Mouse (Mus musculus) lung, postnatal 14 days (tissue): ENCODE results near the gene Micu1.
"Not testable (repeated sequence)": the region's sequence is repeated elsewhere in the genome, so short reads cannot be mapped to it uniquely, and the experiment has no call there.

Experiments
- DNase-seq: peaks from one replicate; pipeline ENCODE4 v3.0.0; 2021

The Micu1 gene

DNA sequence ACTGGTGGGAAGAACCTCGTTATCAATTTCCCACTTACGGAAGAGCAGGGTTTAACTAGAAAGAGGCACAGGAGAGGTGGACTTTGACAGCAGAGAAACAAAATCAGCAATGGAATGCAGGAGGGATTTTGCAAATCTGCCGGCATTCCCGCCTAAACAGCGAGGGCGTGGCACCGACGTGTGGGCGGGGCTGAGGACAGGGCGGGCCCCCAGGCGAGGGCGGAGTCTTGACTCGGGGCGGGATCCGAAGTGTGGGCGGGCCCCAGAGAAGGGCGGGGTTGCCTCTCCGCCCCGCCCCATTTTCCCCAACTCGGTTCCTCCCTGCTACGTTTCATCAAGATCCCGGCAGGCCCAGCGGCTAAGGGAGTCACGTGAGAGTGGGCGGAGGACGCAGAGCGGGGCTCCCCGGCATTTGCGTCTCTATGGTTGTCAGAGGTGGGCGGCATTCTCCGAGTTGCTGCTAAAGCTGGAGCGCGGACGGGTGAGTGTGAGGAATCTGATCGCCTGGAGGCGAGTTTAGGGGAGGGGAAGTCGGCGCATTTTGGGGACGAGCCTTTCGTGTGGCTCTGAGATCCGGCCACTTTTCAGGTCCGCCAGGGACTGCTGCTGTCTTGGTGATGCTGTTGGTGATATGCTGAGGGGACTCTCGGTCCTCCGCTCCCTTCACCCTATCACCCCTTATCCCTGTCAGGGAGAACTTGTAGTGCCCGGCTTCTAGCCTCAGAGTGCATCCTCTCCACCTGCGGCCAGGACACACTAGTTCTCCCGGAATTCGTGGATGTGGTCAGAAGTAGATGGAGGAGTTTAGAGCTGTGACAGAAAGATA lies at the start of gene Micu1:
Micu1 (plus strand) TSS at position 271 of the 826 bp plus-strand sequence.
- DNase-seq = peak; percentile 96

DNA sequence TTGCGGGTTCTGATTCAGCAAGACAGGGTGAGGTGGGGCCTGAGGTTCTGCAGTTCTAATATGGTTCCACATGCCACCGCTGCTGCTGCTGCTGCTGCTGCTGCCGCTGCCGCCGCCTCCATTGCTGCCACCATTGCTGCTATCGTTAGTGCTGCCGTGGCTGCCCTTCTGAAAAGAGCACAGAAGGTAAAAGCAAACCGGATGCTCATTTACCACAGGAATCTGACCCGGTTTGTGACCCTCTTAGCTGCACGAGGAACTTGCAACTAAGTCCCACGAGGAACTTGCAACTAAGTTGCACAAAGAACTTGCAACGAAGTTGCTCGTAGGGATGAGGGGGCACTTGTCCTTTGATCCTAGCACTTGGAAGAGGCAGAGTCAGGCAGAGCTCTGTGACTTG lies 45.5 kb upstream of the Micu1 start:
- no peak for DNase-seq

DNA sequence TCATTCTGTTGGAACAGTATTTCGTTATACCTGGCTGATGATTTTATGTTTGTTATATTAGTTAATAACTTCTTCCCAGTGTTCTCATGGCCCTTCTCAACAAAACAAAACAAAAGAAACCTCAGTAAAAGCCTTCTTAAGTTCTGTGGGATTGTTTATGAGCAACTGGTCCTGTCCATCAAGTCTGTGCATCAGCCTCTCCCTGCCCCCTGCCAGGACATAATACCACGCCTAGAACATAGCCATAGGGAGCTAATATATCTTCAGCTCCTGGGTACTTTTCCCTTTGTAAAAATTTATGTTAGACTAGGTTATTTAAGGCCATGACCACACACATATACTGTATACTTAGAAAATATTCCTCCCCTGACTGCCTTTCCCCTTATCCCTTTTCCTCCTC lies 37.5 kb upstream of the Micu1 start:
- DNase-seq = no peak

DNA sequence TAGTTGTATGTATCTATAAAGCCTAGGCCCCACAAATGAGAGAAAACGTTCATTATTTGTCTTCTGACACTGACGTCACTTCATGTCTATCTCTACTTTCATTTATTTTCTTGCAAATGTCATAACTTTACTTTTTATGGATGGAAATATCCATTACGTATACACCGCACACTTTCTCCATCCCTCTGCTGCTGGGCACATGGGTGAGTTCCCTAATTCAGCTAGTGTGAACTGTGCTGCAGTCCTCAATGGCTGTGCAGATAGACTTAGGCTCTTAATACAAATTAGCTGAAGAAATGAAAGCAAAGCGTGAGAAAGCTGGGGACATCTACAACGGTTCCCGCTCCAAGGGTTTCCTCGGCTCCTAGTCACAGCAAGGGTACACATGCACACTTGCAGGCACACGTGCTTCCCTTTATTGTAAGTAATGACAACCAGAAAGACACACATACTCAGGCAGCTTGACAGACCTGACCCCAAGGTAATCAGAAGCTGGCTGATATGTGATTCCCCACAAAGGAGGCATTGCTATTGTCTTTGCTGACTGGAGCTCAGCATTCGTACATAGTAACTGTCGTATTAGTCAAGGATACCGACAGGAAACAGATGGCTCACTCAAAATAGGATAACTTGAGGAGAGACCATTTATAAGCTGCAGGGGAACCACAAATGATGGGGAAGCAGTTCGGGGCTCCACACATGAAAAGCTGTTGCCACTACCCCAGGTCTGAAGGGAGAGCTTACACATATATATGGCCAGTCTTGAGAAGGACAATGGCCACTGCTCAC lies 36.6 kb upstream of the Micu1 start:
- no peak for DNase-seq

DNA sequence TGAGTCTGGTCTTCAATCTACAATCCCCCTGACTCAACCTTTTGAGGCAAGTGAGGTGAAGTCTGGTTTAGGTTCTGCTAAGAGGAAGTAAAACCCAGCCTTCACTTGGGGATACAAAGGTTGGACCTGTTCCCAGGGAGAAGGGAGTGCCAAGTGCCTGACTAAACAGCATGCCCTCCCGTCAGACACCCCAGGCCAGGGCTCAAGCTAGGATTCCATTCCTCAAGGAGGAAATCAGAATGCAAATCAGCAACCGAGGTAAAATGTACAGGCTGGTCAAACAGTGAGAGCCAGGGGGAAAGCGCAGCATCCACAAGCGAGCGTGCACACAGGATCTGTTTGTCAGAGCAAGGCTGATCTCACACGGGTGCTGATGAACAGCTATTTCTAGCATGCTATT lies 34.9 kb upstream of the Micu1 start:
- peak; percentile 57 for DNase-seq

DNA sequence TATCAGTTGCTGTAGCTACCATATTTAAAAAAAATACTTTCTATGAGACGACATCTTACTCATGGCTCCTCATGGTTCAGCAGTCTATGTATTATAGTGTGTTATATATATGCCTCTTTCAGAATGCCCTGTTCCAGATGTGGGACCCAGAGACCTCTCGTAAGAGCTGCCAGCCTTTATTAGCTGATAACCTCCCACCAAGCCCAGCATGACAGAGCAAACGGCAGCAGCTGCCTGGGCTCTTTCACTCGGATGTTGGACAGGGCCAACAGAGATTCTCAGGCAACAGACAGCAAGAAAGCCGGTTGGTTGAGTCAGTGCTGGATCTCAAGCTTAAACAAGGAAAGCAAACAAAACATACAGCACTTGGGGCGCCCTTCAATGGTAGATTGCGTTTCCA lies 33.8 kb upstream of the Micu1 start:
- no peak for DNase-seq

DNA sequence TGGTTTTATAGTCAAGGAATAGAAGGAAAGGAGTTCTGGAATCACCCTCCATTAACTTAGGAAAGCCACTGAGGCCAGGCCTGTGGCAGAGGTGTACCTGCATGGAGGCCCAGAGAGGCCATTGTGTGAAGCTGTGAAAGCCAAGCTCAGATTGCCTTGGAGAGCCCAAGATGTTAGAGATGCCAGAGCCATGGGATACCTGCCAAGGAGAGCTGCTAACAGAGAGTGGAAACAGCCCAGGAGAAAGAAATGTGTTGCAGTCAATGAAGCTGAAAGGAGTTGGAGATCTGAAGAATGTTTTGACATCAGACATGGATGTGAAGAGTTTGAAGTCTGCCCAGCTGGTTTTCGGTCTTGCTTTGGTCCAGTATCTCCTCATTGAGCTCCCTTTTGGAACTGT lies 24.4 kb upstream of the Micu1 start:
- DNase-seq = no peak

DNA sequence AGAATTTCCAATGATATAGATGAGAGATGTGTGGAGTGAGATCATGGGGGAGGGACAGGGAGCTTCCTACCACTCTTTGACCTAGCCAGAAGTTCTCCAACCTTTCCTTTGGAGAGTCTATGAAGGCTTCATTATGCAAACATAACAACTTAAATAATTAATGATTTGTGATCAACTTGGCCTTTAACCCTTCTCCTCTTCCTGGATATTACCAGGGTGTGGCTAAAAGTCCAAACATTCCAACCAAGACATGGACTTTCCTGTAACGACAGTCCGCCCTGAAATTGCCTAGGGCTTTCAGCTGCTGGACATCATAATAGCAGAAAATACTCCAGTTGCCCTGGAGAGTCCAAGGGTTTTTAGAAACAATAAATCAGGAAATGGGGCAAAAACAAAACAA lies 23.1 kb upstream of the Micu1 start:
- DNase-seq = no peak

DNA sequence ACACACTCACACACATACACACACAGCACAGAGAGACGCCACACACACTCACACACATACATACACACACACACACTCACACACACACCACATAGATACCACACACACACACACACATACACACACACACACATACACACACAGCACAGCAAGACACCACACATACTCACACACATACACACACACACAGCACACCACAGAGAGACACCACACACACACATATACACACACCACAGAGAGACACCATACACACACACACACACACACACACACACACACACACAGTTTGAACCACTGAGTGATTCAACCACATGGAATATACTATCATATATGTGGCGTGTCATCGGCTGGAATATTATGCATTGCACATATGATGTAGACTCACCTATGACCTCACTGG lies 16.7 kb upstream of the Micu1 start:
- not testable (repeated sequence) for DNase-seq

DNA sequence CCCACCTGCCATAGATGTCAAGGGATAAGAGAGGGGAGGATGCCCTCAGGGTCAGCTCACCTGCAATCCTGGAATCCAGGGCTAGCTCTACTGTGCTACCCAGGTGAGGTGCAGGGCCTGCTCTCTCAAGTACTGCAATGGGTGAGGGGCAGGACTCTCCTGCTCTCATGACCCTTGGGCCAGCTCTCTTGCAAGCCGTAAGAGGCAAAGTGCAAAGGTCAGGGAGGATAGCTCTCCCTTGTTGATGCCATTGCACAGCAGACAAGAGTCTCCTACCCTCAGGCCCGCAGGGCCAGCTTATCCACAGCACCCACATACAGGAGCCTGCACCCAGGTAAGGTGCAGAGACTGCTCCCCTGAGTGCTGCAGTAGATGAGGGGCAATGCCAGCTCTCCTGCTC lies 15.2 kb upstream of the Micu1 start:
- DNase-seq = no peak

DNA sequence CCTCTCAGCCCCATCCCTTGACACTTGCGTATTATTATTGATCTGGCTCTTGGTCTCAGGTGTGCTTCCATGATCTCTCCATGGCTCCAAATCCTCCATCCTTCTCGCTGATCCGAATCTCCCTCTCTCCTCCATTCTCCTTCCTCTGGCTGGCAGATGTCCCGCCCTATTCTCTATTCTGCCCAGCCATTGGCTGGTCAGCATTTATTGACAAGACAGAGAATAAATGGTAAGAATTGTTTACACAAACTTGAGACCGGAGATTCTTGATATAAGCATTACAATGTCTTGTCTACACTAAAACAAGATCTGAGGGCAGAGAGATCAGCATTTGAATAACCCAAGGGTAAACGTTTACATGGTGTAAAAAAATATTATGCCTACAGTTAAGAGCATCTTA lies 12.4 kb upstream of the Micu1 start:
- no peak for DNase-seq

DNA sequence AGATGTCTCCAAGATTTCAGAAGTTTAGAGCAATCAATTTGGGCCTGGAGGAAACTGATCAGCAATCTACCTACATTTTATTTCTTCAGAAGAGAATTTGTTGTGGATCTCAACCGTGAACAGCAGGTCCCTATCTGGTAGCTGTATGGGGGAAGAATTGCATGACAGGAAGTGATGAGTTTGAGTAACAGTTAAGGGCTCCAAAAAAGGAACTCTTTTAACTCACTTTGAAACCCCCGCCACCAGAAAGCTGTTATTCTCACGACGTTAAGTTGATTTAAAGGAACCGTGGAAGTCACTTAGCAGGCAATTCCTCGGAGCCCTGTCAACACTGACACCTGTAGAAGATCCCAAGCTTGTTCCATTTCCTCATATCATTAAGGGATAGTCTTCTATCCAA lies 9.8 kb upstream of the Micu1 start:
- DNase-seq = no peak

DNA sequence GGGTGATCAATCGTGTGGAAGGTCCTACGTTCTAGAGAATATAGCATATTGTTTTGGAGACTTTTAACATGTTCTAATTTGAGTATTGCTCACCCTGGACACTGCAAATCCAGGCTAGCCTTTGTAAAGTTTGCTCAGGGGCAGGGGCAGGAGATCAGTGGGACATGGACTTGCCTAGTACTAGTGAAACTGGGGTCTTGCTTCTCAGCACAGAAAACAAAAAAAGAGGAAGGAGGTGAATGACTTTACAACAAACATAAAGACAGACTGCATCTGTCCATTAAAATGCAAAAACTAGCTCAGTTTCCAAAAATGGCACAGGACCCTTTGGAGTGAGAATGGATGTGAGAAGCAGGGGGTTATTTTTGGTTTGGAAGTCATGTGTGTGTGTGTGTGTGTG lies 8.2 kb upstream of the Micu1 start:
- no peak for DNase-seq

DNA sequence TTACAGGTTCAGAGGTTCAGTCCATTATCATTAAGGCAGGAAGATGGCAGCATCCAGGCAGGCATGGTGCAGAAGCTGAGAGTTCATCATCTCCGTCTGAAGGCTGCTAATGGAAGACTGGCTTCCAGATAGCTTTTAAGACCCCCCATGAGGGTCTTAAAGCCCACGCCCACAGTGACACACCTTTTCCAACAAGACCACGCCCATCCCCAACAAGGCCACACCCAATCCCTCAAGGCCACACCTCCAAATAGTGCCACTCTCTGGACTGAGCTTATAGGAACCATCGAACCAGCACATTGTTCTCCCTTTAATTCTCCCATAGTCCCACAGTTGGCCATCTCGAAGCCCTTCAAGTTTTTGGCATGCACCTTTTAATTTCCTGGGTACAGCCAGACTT lies 2.8 kb upstream of the Micu1 start:
- no peak for DNase-seq

DNA sequence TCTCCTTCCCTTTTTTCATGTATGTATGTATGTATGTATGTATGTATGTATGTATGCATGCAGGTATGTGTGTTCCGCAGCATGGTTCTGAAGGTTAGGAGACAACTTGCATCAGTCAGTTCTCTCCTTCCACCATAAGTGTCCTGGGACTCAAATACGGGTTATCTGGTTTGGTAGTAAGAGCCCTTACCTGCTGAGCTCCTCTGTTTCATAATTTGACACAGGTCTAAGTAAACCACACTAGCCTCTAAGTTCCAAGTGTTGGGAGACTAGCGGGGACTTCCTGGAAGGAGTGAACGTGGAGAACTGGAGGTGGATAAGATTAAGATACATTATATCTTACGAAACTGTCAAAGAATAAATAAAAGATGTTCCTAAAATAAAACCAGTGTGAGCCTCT lies 472 bp upstream of the Micu1 start:
- DNase-seq = no peak

DNA sequence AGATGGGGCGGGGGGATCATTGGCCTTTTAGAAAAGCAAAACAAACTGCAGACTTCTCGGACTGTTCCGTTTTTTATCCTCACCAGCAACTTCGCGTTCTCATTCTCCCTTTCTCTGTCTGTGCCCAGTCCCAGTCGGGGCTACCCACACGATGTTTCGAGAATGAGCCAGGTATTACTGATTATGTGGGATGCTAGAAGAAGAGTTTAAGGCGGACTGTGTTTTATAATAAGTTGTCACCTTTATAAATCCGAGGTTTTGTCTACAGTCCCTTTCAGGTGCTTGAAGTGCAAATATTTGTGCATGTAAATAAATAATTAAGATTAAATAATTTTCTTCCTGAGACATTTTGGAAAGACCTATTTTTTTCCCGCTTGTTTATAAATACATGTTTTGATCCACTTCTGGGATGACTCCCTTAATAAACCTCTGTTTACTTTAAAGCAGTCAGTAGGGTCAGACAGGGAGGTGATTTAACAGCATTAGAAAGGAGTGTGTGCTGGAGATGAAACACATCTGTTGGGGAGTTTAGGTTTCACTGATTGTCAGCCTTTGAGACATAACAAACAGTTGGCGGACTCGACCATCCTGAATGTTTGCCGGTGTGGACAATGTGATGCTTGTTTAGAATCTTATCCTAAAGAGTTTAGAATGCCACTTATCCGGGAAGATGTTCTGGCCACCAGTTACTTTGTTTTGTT lies 933 bp downstream of the Micu1 start:
- DNase-seq = no peak

DNA sequence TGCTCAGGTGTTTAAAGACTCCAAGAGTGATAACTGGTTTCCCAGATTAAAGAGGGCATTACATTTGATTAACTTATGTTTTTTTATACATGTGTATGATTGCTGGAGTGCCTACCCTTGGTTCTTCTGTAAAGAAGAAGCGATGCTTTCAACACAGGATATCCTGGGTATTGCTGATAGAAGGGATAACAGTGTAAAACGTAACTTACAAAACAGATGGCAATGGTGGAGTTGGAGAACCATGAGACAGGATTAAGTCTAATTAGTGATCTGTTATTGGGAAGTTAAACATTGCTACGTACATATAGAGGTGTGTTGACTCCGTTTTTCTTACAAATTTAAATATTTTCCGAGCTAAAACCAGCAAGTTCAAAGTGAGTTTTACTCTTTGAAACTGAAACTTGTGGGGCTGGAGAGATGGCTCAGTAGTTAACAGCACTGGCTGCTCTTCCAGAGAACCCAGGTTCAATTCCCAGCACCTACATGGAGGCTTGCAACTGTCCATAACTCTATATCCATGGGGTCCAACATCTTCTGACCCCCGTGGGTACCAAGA lies 4.8 kb downstream of the Micu1 start:
- DNase-seq = no peak

DNA sequence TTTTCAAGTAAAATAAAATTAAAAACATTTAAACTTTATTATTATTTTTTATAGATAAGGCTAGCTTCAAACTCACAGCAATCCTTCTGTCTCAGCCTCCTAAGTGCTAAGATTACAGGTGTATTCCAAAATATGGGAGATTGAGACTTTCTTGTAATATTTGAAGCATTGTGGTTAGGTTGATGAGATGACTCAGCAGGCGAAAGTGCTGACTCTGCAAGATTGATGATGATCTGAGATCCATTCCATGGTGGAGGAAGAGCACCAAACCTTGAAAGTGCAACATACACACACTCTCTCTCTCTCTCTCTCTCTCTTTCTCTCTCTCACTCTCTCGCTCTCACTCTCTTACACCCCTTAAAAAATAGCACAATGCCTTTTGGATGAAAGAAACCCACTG lies 5.3 kb downstream of the Micu1 start:
- no peak for DNase-seq

DNA sequence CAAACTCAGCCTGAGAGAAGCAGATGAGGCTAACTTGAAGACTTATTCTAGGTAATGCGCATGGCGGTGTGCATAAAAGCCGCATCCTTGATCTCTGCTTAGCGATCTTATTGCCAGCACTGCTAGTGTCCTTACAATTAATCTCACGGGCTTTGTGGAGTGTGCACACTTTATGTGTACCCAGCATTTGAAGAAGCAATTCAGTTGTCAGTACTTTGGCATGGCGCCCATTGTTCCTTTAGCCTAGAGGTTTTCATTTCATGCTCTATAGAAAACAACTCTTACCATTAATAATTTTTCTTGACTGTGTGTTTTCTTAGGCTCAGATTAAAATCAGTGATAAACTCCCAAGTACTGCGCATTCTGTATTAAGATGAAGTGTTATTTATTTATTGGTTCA lies 7.0 kb downstream of the Micu1 start:
- DNase-seq = peak; percentile 24

DNA sequence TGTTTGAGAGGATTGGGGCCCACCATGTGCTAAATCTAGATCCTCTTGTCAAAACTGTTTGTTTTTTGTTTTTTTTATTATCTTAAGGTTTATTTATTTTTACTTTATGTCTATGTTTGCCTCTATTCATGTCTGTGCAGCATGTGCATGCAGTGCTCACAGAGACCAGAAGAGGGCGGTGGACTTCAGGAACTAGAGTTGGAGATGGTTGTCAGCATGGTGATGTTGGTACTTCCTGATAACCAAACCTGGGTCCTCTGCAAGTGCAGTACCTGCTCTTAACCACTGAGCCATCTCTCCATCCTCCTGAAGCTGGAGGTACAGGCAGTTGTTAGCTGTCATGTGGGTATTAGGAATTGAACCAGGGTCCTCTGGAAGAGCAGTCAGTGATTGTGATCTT lies 8.0 kb downstream of the Micu1 start:
- no peak for DNase-seq

DNA sequence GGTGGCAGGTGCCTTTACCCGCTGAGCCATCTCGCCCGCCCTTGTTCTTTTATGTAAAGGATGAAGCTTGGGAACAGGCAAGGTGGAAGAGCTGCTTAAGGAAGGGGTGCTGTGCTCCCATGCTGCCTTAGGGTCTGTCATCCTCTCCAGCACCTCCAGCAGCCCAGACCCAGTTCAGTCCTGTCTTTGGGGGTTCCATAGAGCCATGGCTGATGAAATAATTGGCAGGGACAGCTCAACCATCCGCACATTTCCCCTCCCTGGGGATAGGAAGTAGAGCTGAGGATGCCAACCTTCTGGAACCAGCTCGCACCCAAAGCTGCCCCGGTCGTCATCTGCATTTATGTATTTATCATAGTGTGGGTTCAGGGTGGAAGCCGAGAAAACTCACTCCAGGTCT lies 9.8 kb downstream of the Micu1 start:
- no peak for DNase-seq

DNA sequence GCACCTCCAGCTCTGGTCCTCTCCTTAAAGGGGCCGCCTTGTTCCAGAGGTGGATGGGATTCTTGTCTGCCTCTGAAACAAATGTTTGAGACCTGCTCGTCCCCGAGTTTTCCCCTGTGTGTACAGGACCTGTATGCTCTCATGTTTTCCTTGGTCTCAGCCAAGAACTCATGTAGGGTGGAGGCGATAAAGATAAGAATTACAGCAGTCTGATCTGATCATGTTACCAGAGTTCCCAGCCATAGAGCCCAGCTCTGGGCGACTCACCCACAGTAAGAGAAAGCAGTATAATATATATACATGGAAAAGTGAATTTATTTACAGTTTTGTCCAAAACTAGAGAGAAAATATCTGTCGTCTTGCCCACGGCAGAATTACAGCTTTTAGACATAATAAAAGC lies 17.7 kb downstream of the Micu1 start:
- DNase-seq = no peak

DNA sequence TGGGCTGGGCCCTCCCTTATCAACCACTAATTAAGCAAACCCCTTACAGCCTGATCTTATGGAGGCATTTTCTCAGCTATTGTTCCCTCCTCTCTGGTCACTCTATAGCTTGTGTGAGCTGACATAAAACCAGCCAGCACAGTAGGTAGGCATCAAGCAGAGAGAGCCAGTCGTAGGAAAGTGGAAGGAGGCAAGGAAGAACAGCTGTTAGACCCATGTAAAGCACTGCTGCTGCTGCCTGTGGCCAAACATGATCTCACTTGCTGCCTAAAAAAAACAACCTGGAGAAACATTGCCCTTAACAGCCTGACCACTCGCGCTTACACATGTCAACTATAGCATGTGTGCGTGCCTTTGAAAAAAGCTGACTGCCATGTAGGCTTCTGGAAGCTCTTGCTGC lies 19.3 kb downstream of the Micu1 start:
- no peak for DNase-seq

DNA sequence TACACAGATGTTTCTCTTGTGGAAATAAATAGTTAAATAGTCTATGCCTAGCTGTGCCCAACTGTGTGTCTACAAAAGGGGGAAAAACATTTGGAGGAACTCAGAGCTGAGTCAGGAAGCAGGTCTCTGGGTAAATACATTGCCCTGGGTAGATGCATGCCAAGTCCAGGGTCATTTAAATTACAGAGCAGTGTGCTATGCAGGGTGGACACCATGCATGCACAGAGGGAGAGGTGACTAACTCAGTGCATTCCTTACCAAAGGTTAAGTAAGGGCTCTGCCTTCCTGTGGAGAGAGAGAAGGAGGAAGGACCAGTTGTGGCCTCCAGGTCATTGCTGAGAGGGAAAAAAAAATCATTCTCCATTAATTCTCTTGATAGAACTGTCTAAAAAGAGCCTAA lies 22.4 kb downstream of the Micu1 start:
- no peak for DNase-seq
